Mouse (Mus musculus): ENCODE results near the gene Gm12184. TPM values are rescaled to one million over a fixed set of nuclear protein-coding genes. Genes with fewer than 3 reads are reported as not detected.

The Gm12184 gene
- polyA plus RNA-seq, 1 experiment from 2014 or later = 4.3 TPM

Other genes starting within 250 kb of the Gm12184 start
- gene Rack1, start 26.3 kb downstream of the Gm12184 start, polyA plus RNA-seq (2015; fragmentation: Nextera tagmentation; extraction: Ambion mirVana) = 411 and 432 TPM in 2 replicates
- gene Trim41, start 9.3 kb downstream of the Gm12184 start, polyA plus RNA-seq (2015; fragmentation: Nextera tagmentation; extraction: Ambion mirVana) = 6.2 and 6.9 TPM in 2 replicates
- gene Trim7, start 515 bp downstream of the Gm12184 start, polyA plus RNA-seq (2015; fragmentation: Nextera tagmentation; extraction: Ambion mirVana) = 1.2 TPM in 2 replicates
- 3.2 TPM in 2 replicates for gene Irgm1, start 45.0 kb upstream of the Gm12184 start, polyA plus RNA-seq (2015; fragmentation: Nextera tagmentation; extraction: Ambion mirVana)
- gene Gm5431, start 75.6 kb upstream of the Gm12184 start, polyA plus RNA-seq (2015; fragmentation: Nextera tagmentation; extraction: Ambion mirVana) = 0.18 and 0.34 TPM in 2 replicates
- 2.7 and 3.6 TPM in 2 replicates for gene Psme2b, start 119.5 kb upstream of the Gm12184 start, polyA plus RNA-seq (2015; fragmentation: Nextera tagmentation; extraction: Ambion mirVana)
- not detected in 2 replicates for gene Olfr56, start 152.2 kb upstream of the Gm12184 start, polyA plus RNA-seq (2015; fragmentation: Nextera tagmentation; extraction: Ambion mirVana)
- 0.62 and 0.70 TPM in 2 replicates for gene 9930111J21Rik1, start 152.7 kb upstream of the Gm12184 start, polyA plus RNA-seq (2015; fragmentation: Nextera tagmentation; extraction: Ambion mirVana)
- gene Gm12185, start 165.6 kb upstream of the Gm12184 start, polyA plus RNA-seq (2015; fragmentation: Nextera tagmentation; extraction: Ambion mirVana) = not detected in 2 replicates
- gene Tgtp1, start 167.5 kb upstream of the Gm12184 start, polyA plus RNA-seq (2015; fragmentation: Nextera tagmentation; extraction: Ambion mirVana) = 0.11 TPM in 1 of 2 replicates, not detected in the other
- 0.28 and 0.32 TPM in 2 replicates for gene 9930111J21Rik2, start 224.6 kb upstream of the Gm12184 start, polyA plus RNA-seq (2015; fragmentation: Nextera tagmentation; extraction: Ambion mirVana)
- gene Tgtp2, start 237.6 kb upstream of the Gm12184 start, polyA plus RNA-seq (2015; fragmentation: Nextera tagmentation; extraction: Ambion mirVana) = 0.10 and 0.27 TPM in 2 replicates
- gene Ifi47, start 249.9 kb upstream of the Gm12184 start, polyA plus RNA-seq (2015; fragmentation: Nextera tagmentation; extraction: Ambion mirVana) = 0.40 and 0.43 TPM in 2 replicates

All from neural tube, embryonic 13.5 days (tissue).